ENCODE assay signal across 9 mouse cellular contexts in genomic region chr10:95773425-95773980, GRCm38 (mm10).
DNase-seq lines count a peak whose midpoint lies in the region; ATAC-seq and TF ChIP-seq lines count a peak whose summit lies in the region.
"Had no signal": no experiment of that assay in that cellular context is flagged by ENCODE, and none has a peak within 500 bp of the region (broad histone marks: within the 10 kb centered on the region; RNA-seq: fewer than 3 reads in every experiment).

No protein-coding gene starts in this region.

- intact Hi-C loops in heart, adult 2 months (cut with DNase I), result loop anchor here (5.0 kb wide), 1 partner anchor 84 kb away; no protein-coding TSS in a partner anchor

- H3K27ac ChIP-seq in heart, adult 2 months, result peak overlapping the region; percentile 81
- no peak overlapping the region for H3K27ac ChIP-seq in kidney, embryonic 15.5 days
- no peak overlapping the region for H3K27ac ChIP-seq in hindbrain, embryonic 12.5 days
- H3K27ac ChIP-seq: left cerebral cortex, adult 2 months had no signal

- H3K9ac ChIP-seq in heart, adult 2 months (ENCODE audit: low read depth, low read length), result no peak overlapping the region
- no peak overlapping the region for H3K9ac ChIP-seq in kidney, embryonic 15.5 days
- H3K9ac ChIP-seq in hindbrain, embryonic 12.5 days, result no peak overlapping the region

- no peaks in the 10 kb centered on the region for H3K36me3 ChIP-seq in heart, adult 2 months (ENCODE audit: control insufficient read depth, insufficient read depth, low read length)
- H3K36me3 ChIP-seq in kidney, embryonic 15.5 days, result no peaks in the 10 kb centered on the region
- H3K36me3 ChIP-seq in hindbrain, embryonic 12.5 days, result no peaks in the 10 kb centered on the region

- H3K4me3 ChIP-seq in heart, adult 2 months, result no peak overlapping the region
- H3K4me3 ChIP-seq in kidney, embryonic 15.5 days (replicated peaks), result no peak overlapping the region
- no peak overlapping the region for H3K4me3 ChIP-seq in hindbrain, embryonic 12.5 days
- H3K4me3 ChIP-seq: left cerebral cortex, adult 2 months had no signal

- no peaks in the 10 kb centered on the region for H3K79me2 ChIP-seq in heart, adult 2 months (replicated peaks; ENCODE audit: control insufficient read depth, insufficient read depth, low read length)

- peak; percentile 29; the same call in 1 of the 2 replicates for ATAC-seq in kidney, embryonic 15.5 days (replicated peaks; ENCODE audit: low FRiP score)
- ATAC-seq in megakaryocyte, adult 5-6 weeks (ENCODE audit: poor library complexity, severe bottlenecking), result peak; percentile 95
- ATAC-seq in inflammation-experienced regulatory T-cells, adult 6 months, result no peak
- no peak for ATAC-seq in hindbrain, embryonic 12.5 days (ENCODE audit: low FRiP score)

- DNase-seq in adrenal gland, adult 2 months, result peak; percentile 44
- DNase-seq in adrenal gland, postnatal 4 days (ENCODE audit: low spot score in 2 of 2), result no peak
- peak; percentile 64 to 84 for DNase-seq in heart, adult 2 months
- DNase-seq in spleen, adult 12 weeks (ENCODE audit: low spot score), result no peak

- no peak overlapping the region for H3K4me2 ChIP-seq in kidney, embryonic 15.5 days
- no peak overlapping the region for H3K4me2 ChIP-seq in hindbrain, embryonic 12.5 days (replicated peaks)

- TF ChIP-seq EP300 in heart, adult 2 months (IDR thresholded peaks at IDR 0.05; ENCODE audit: insufficient read depth, low read depth, low read length), result peak; percentile 98

- TF ChIP-seq POLR2A in heart, adult 2 months (IDR thresholded peaks at IDR 0.05; ENCODE audit: insufficient read depth, low read depth, low read length), result no peak; the same call in 1 of the 2 replicates

- H3K4me1 ChIP-seq in heart, adult 2 months (ENCODE audit: control insufficient read depth, insufficient read depth, low read length), result peaks cover 2% of the 10 kb centered on the region; the same call in 1 of the 2 replicates
- H3K4me1 ChIP-seq in kidney, embryonic 15.5 days, result peaks cover 19% of the 10 kb centered on the region; the same call in 1 of the 2 replicates
- H3K4me1 ChIP-seq in hindbrain, embryonic 12.5 days, result no peaks in the 10 kb centered on the region

- H3K27me3 ChIP-seq in heart, adult 2 months (ENCODE audit: control insufficient read depth, insufficient read depth, low read length), result no peaks in the 10 kb centered on the region
- no peaks in the 10 kb centered on the region for H3K27me3 ChIP-seq in kidney, embryonic 15.5 days
- no peaks in the 10 kb centered on the region for H3K27me3 ChIP-seq in hindbrain, embryonic 12.5 days

- WGBS in heart, adult 2 months, result 57% methylated on average over 16 of the region's 16 CpGs
- 78% methylated on average over 16 of the region's 16 CpGs for WGBS in kidney, embryonic 15.5 days
- 93% methylated on average over 16 of the region's 16 CpGs for WGBS in hindbrain, embryonic 12.5 days

- peak; percentile 54 for TF ChIP-seq CTCF in heart, adult 2 months (IDR thresholded peaks at IDR 0.05)

- H3K9me3 ChIP-seq in kidney, embryonic 15.5 days (replicated peaks), result no peaks in the 10 kb centered on the region
- no peaks in the 10 kb centered on the region for H3K9me3 ChIP-seq in hindbrain, embryonic 12.5 days (replicated peaks)

Comparison
In these comparisons a context has a peak if more than half of its experiments do, and no peak if none do; other contexts are left out.
1. DNase-seq: peak in adrenal gland, adult 2 months (single experiment) and heart, adult 2 months (2 of 2); none in adrenal gland, postnatal 4 days (0 of 2) and spleen, adult 12 weeks (single experiment).
2. ATAC-seq: peak in kidney, embryonic 15.5 days (single experiment) and megakaryocyte, adult 5-6 weeks (single experiment); none in inflammation-experienced regulatory T-cells, adult 6 months (single experiment) and hindbrain, embryonic 12.5 days (single experiment).